21 mouse cellular contexts compared by ENCODE assay signal in genomic region chr9:44352337-44352736, GRCm38 (mm10). TPM values are rescaled to one million over a fixed set of nuclear protein-coding genes. Genes with fewer than 3 reads are reported as not detected.
DNase-seq lines count a peak whose midpoint lies in the region; ATAC-seq and TF ChIP-seq lines count a peak whose summit lies in the region.
"Had no signal": no experiment of that assay in that cellular context is flagged by ENCODE, and none has a peak within 500 bp of the region (broad histone marks: within the 10 kb centered on the region; RNA-seq: fewer than 3 reads in every experiment).

No protein-coding gene starts in this region.

- H3K27me3 ChIP-seq in heart, embryonic 10.5 days (ENCODE audit: insufficient read depth, poor library complexity, severe bottlenecking), result no peaks in the 10 kb centered on the region
- H3K27me3 ChIP-seq in liver, embryonic 13.5 days, result no peaks in the 10 kb centered on the region
- no peaks in the 10 kb centered on the region for H3K27me3 ChIP-seq in liver, embryonic 11.5 days (replicated peaks; ENCODE audit: control insufficient read depth, insufficient read depth, low read length)
- H3K27me3 ChIP-seq in ES-Bruce4 (ENCODE audit: control insufficient read depth, insufficient read depth, low read length, poor library complexity, severe bottlenecking), result no peaks in the 10 kb centered on the region
- H3K27me3 ChIP-seq in lung, postnatal 0 days (replicated peaks; ENCODE audit: insufficient read depth, low read length), result no peaks in the 10 kb centered on the region
- H3K27me3 ChIP-seq in thymus, adult 2 months (ENCODE audit: control insufficient read depth, insufficient read depth, low read length), result no peaks in the 10 kb centered on the region
- H3K27me3 ChIP-seq: CH12.LX; forebrain, embryonic 13.5 days; hindbrain, embryonic 12.5 days; intestine, embryonic 15.5 days; Patski had no signal

- no peak for TF ChIP-seq EP300 in ES-Bruce4 (IDR thresholded peaks at IDR 0.05; ENCODE audit: insufficient read depth, low read depth, low read length)
- no peak for TF ChIP-seq EP300 in lung, postnatal 0 days (IDR thresholded peaks at IDR 0.05)

- no peak overlapping the region for H3K9ac ChIP-seq in liver, embryonic 13.5 days
- H3K9ac ChIP-seq in liver, embryonic 11.5 days (ENCODE audit: low read depth, low read length), result no peak overlapping the region
- no peak overlapping the region for H3K9ac ChIP-seq in ES-Bruce4 (ENCODE audit: low read depth, poor library complexity, severe bottlenecking)
- H3K9ac ChIP-seq in lung, postnatal 0 days (replicated peaks; ENCODE audit: low read depth), result no peak overlapping the region
- H3K9ac ChIP-seq: forebrain, embryonic 13.5 days; hindbrain, embryonic 12.5 days; intestine, embryonic 15.5 days had no signal

- no peak overlapping the region for H3K27ac ChIP-seq in heart, embryonic 10.5 days
- no peak overlapping the region for H3K27ac ChIP-seq in liver, embryonic 13.5 days
- no peak overlapping the region for H3K27ac ChIP-seq in liver, embryonic 11.5 days (ENCODE audit: low read depth, low read length)
- H3K27ac ChIP-seq in ES-Bruce4 (ENCODE audit: insufficient read depth, low read length), result no peak overlapping the region
- H3K27ac ChIP-seq in lung, postnatal 0 days (ENCODE audit: low read length), result no peak overlapping the region
- no peak overlapping the region for H3K27ac ChIP-seq in thymus, adult 2 months (ENCODE audit: control insufficient read depth, insufficient read depth, low read length)
- H3K27ac ChIP-seq: forebrain, embryonic 13.5 days; hindbrain, embryonic 12.5 days; intestine, embryonic 15.5 days had no signal

- DNase-seq in heart, embryonic 10.5 days (ENCODE audit: low spot score), result peak; percentile 73
- DNase-seq in heart, adult 9 months (ENCODE audit: low spot score in 2 of 2), result no peak
- no peak for DNase-seq in liver, embryonic 13.5 days
- DNase-seq in liver, embryonic 11.5 days (ENCODE audit: low spot score), result no peak
- no peak for DNase-seq in lung, postnatal 0 days (ENCODE audit: low spot score)
- DNase-seq in thymus, adult 2 months, result no peak
- DNase-seq: B cell, adult 2 months; cerebellum, adult 18-20 months; cerebellum, adult 9-10 months; cerebellum, postnatal 14 days; gastrocnemius, postnatal 10 days; gastrocnemius, postnatal 36 days had no signal

- no peak for TF ChIP-seq POLR2A in ES-Bruce4 (IDR thresholded peaks at IDR 0.05; ENCODE audit: insufficient read depth, low read length)
- TF ChIP-seq POLR2A in thymus, adult 2 months (IDR thresholded peaks at IDR 0.05; ENCODE audit: control insufficient read depth, extremely low read depth, insufficient read depth, low read length, poor library complexity), result no peak

- H3K4me1 ChIP-seq in heart, embryonic 10.5 days, result no peaks in the 10 kb centered on the region
- H3K4me1 ChIP-seq in liver, embryonic 13.5 days (replicated peaks), result peaks cover 14% of the 10 kb centered on the region
- no peaks in the 10 kb centered on the region for H3K4me1 ChIP-seq in liver, embryonic 11.5 days (replicated peaks; ENCODE audit: control insufficient read depth, insufficient read depth, low read length)
- peaks cover 2% of the 10 kb centered on the region for H3K4me1 ChIP-seq in ES-Bruce4 (ENCODE audit: control insufficient read depth, insufficient read depth, low read length)
- H3K4me1 ChIP-seq in lung, postnatal 0 days (ENCODE audit: insufficient read depth, low read depth, low read length), result no peaks in the 10 kb centered on the region
- peaks cover 3% of the 10 kb centered on the region for H3K4me1 ChIP-seq in thymus, adult 2 months (replicated peaks; ENCODE audit: control insufficient read depth, insufficient read depth, low read length)
- H3K4me1 ChIP-seq: forebrain, embryonic 13.5 days; intestine, embryonic 15.5 days had no signal

- no peak overlapping the region for H3K4me3 ChIP-seq in heart, embryonic 10.5 days
- no peak overlapping the region for H3K4me3 ChIP-seq in liver, embryonic 13.5 days (replicated peaks)
- H3K4me3 ChIP-seq in liver, embryonic 11.5 days (ENCODE audit: low read depth, low read length), result no peak overlapping the region
- H3K4me3 ChIP-seq in ES-Bruce4 (ENCODE audit: low read depth, low read length), result peak overlapping the region; percentile 22
- no peak overlapping the region for H3K4me3 ChIP-seq in lung, postnatal 0 days (ENCODE audit: low read depth, low read length)
- H3K4me3 ChIP-seq in thymus, adult 2 months (ENCODE audit: control insufficient read depth, insufficient read depth, low read length), result no peak overlapping the region
- H3K4me3 ChIP-seq: forebrain, embryonic 13.5 days; hindbrain, embryonic 12.5 days; intestine, embryonic 15.5 days had no signal

- no peak overlapping the region for H3K4me2 ChIP-seq in liver, embryonic 13.5 days
- H3K4me2 ChIP-seq in liver, embryonic 11.5 days, result no peak overlapping the region
- no peak overlapping the region for H3K4me2 ChIP-seq in lung, postnatal 0 days (replicated peaks; ENCODE audit: low read depth, low read length)
- H3K4me2 ChIP-seq: forebrain, embryonic 13.5 days; hindbrain, embryonic 12.5 days; intestine, embryonic 15.5 days had no signal

- H3K36me3 ChIP-seq in heart, embryonic 10.5 days, result peaks cover 98% of the 10 kb centered on the region
- peaks cover 96% of the 10 kb centered on the region for H3K36me3 ChIP-seq in liver, embryonic 13.5 days
- H3K36me3 ChIP-seq in liver, embryonic 11.5 days (ENCODE audit: control insufficient read depth, insufficient read depth, low read length), result peaks cover 74% of the 10 kb centered on the region
- peaks cover 32% of the 10 kb centered on the region for H3K36me3 ChIP-seq in ES-Bruce4 (ENCODE audit: control insufficient read depth, insufficient read depth, low read length, poor library complexity, severe bottlenecking)
- H3K36me3 ChIP-seq in lung, postnatal 0 days (ENCODE audit: insufficient read depth, low read length), result peaks cover 53% of the 10 kb centered on the region; the same call in 1 of the 2 replicates
- H3K36me3 ChIP-seq in thymus, adult 2 months (ENCODE audit: control insufficient read depth, insufficient read depth, low read length), result peaks cover 86% of the 10 kb centered on the region

- 92% methylated on average over 10 of the region's 10 CpGs for WGBS in heart, embryonic 10.5 days
- 82% methylated on average over 10 of the region's 10 CpGs for WGBS in liver, embryonic 13.5 days (ENCODE audit: insufficient replicate concordance)
- 87% methylated on average over 10 of the region's 10 CpGs for WGBS in liver, embryonic 11.5 days
- WGBS in lung, postnatal 0 days, result 95% methylated on average over 10 of the region's 10 CpGs
- 98% methylated on average over 10 of the region's 10 CpGs for WGBS in thymus, adult 2 months

- ATAC-seq in liver, embryonic 13.5 days (ENCODE audit: low read depth), result peak; percentile 72
- no peak; the same call in 1 of the 2 replicates for ATAC-seq in liver, embryonic 11.5 days (replicated peaks; ENCODE audit: low FRiP score)
- no peak for ATAC-seq in lung, postnatal 0 days
- ATAC-seq: forebrain, embryonic 13.5 days; forebrain, embryonic 16.5 days; hindbrain, embryonic 16.5 days; intestine, embryonic 15.5 days; Patski had no signal

- no peaks in the 10 kb centered on the region for H3K9me3 ChIP-seq in heart, embryonic 10.5 days
- no peaks in the 10 kb centered on the region; the same call in 1 of the 2 replicates for H3K9me3 ChIP-seq in liver, embryonic 13.5 days (replicated peaks)
- H3K9me3 ChIP-seq in liver, embryonic 11.5 days (ENCODE audit: control insufficient read depth, low read length), result no peaks in the 10 kb centered on the region
- no peaks in the 10 kb centered on the region for H3K9me3 ChIP-seq in ES-Bruce4 (replicated peaks; ENCODE audit: control insufficient read depth, insufficient read depth, low read length, poor library complexity, severe bottlenecking)
- H3K9me3 ChIP-seq in lung, postnatal 0 days (ENCODE audit: low read length), result no peaks in the 10 kb centered on the region
- H3K9me3 ChIP-seq: forebrain, embryonic 13.5 days; G1E; hindbrain, embryonic 12.5 days; intestine, embryonic 15.5 days had no signal

- no peak for TF ChIP-seq CTCF in ES-Bruce4 (IDR thresholded peaks at IDR 0.05; ENCODE audit: low read depth, low read length)
- no peak for TF ChIP-seq CTCF in lung, postnatal 0 days (IDR thresholded peaks at IDR 0.05)
- TF ChIP-seq CTCF in thymus, adult 2 months (IDR thresholded peaks at IDR 0.05; ENCODE audit: borderline replicate concordance, control insufficient read depth, extremely low read depth, insufficient read depth, low read length, poor library complexity), result no peak

RNA-seq across cellular contexts. Expression of gene Hmbs, which starts 8.3 kb away (rescaled TPM):
- polyA plus RNA-seq in heart, embryonic 10.5 days (2016; fragmentation: Nextera tagmentation; extraction: Ambion mirVana), result 276 and 285 TPM in 2 replicates
- polyA plus RNA-seq in liver, embryonic 13.5 days (2015; fragmentation: Nextera tagmentation; extraction: Ambion mirVana), result 1,411 and 1,456 TPM in 2 replicates
- 879 and 949 TPM in 2 replicates for polyA plus RNA-seq in liver, embryonic 11.5 days (2014; fragmentation: Nextera tagmentation; extraction: Ambion mirVana)
- polyA plus RNA-seq in ES-Bruce4 (2011; ENCODE audit: insufficient read depth, insufficient read length, low read depth, missing spikeins), result 76.5 and 80.3 TPM in 2 replicates
- 57.5 and 59.3 TPM in 2 replicates for polyA plus RNA-seq in lung, postnatal 0 days (2015; fragmentation: Nextera tagmentation; extraction: Ambion mirVana)
- 40.7 and 42.2 TPM in 2 replicates for polyA plus RNA-seq in thymus, adult 2 months (2012; rRNA removed)

RNA-seq across cellular contexts. Expression of gene Vps11, which starts 9.1 kb away (rescaled TPM):
- 22.8 and 26.3 TPM in 2 replicates for polyA plus RNA-seq in heart, embryonic 10.5 days (2016; fragmentation: Nextera tagmentation; extraction: Ambion mirVana)
- polyA plus RNA-seq in liver, embryonic 13.5 days (2015; fragmentation: Nextera tagmentation; extraction: Ambion mirVana), result 14.8 and 15.3 TPM in 2 replicates
- 25.2 and 26.1 TPM in 2 replicates for polyA plus RNA-seq in liver, embryonic 11.5 days (2014; fragmentation: Nextera tagmentation; extraction: Ambion mirVana)
- polyA plus RNA-seq in ES-Bruce4 (2011; ENCODE audit: insufficient read depth, insufficient read length, low read depth, missing spikeins), result 26.7 and 30.5 TPM in 2 replicates
- polyA plus RNA-seq in lung, postnatal 0 days (2015; fragmentation: Nextera tagmentation; extraction: Ambion mirVana), result 24.5 and 26.1 TPM in 2 replicates
- 37.9 and 40.8 TPM in 2 replicates for polyA plus RNA-seq in thymus, adult 2 months (2012; rRNA removed)

RNA-seq across cellular contexts. Expression of gene H2afx, which starts 17.8 kb away (rescaled TPM):
- 258 and 270 TPM in 2 replicates for polyA plus RNA-seq in heart, embryonic 10.5 days (2016; fragmentation: Nextera tagmentation; extraction: Ambion mirVana)
- polyA plus RNA-seq in liver, embryonic 13.5 days (2015; fragmentation: Nextera tagmentation; extraction: Ambion mirVana), result 208 and 210 TPM in 2 replicates
- polyA plus RNA-seq in liver, embryonic 11.5 days (2014; fragmentation: Nextera tagmentation; extraction: Ambion mirVana), result 250 TPM in 2 replicates
- polyA plus RNA-seq in ES-Bruce4 (2011; ENCODE audit: insufficient read depth, insufficient read length, low read depth, missing spikeins), result 173 and 202 TPM in 2 replicates
- polyA plus RNA-seq in lung, postnatal 0 days (2015; fragmentation: Nextera tagmentation; extraction: Ambion mirVana), result 50.0 and 52.7 TPM in 2 replicates
- 891 and 1,033 TPM in 2 replicates for polyA plus RNA-seq in thymus, adult 2 months (2012; rRNA removed)

RNA-seq across cellular contexts. Expression of gene Dpagt1, which starts 26.5 kb away (rescaled TPM):
- polyA plus RNA-seq in heart, embryonic 10.5 days (2016; fragmentation: Nextera tagmentation; extraction: Ambion mirVana), result 35.2 and 36.6 TPM in 2 replicates
- polyA plus RNA-seq in liver, embryonic 13.5 days (2015; fragmentation: Nextera tagmentation; extraction: Ambion mirVana), result 20.7 and 23.0 TPM in 2 replicates
- 39.5 and 41.9 TPM in 2 replicates for polyA plus RNA-seq in liver, embryonic 11.5 days (2014; fragmentation: Nextera tagmentation; extraction: Ambion mirVana)
- 13.7 and 17.4 TPM in 2 replicates for polyA plus RNA-seq in ES-Bruce4 (2011; ENCODE audit: insufficient read depth, insufficient read length, low read depth, missing spikeins)
- 38.3 and 42.1 TPM in 2 replicates for polyA plus RNA-seq in lung, postnatal 0 days (2015; fragmentation: Nextera tagmentation; extraction: Ambion mirVana)
- 47.9 and 49.5 TPM in 2 replicates for polyA plus RNA-seq in thymus, adult 2 months (2012; rRNA removed)

RNA-seq across cellular contexts. Expression of gene Hyou1, which starts 27.0 kb away (rescaled TPM):
- polyA plus RNA-seq in heart, embryonic 10.5 days (2016; fragmentation: Nextera tagmentation; extraction: Ambion mirVana), result 23.4 and 25.0 TPM in 2 replicates
- 15.8 and 19.0 TPM in 2 replicates for polyA plus RNA-seq in liver, embryonic 13.5 days (2015; fragmentation: Nextera tagmentation; extraction: Ambion mirVana)
- 37.1 and 37.7 TPM in 2 replicates for polyA plus RNA-seq in liver, embryonic 11.5 days (2014; fragmentation: Nextera tagmentation; extraction: Ambion mirVana)
- 114 and 147 TPM in 2 replicates for polyA plus RNA-seq in ES-Bruce4 (2011; ENCODE audit: insufficient read depth, insufficient read length, low read depth, missing spikeins)
- 11.1 and 11.4 TPM in 2 replicates for polyA plus RNA-seq in lung, postnatal 0 days (2015; fragmentation: Nextera tagmentation; extraction: Ambion mirVana)
- 74.4 and 75.5 TPM in 2 replicates for polyA plus RNA-seq in thymus, adult 2 months (2012; rRNA removed)
